Mouse (Mus musculus) stomach, embryonic 15.5 days (tissue): ENCODE measurements around the gene Med4. TPM values are rescaled to one million over a fixed set of nuclear protein-coding genes. Genes with fewer than 3 reads are reported as not detected.

ENCODE experiments used
- ATAC-seq: fragments of 200-750 bp; cut with Nextera tagmentation; 2 replicates; pipeline ENCODE4 v1.8.0; 2017; ENCODE audit warnings: low read depth, moderate number of reproducible peaks, moderate TSS enrichment; ENCODE audit not compliant: insufficient read depth, low FRiP score
- H3K27ac ChIP-seq: fragments of 300-500 bp; sonication (generic); 2 replicates; pipeline ENCODE4 v1.5.1; 2015; ENCODE audit warnings: mild to moderate bottlenecking, inconsistent platforms
- H3K27me3 ChIP-seq: fragments of 300-500 bp; sonication (generic); replicated peaks from 2 replicates; pipeline ENCODE4 v1.6.1; 2015; ENCODE audit warnings: inconsistent platforms
- H3K36me3 ChIP-seq: fragments of 300-500 bp; sonication (generic); 2 replicates; pipeline ENCODE4 v1.6.1; 2015; ENCODE audit warnings: inconsistent platforms
- H3K4me1 ChIP-seq: fragments of 300-500 bp; sonication (generic); 2 replicates; pipeline ENCODE4 v1.6.1; 2015; ENCODE audit warnings: inconsistent platforms
- H3K4me2 ChIP-seq: fragments of 300-500 bp; sonication (generic); 2 replicates; pipeline ENCODE4 v1.6.1; 2015; ENCODE audit warnings: mild to moderate bottlenecking, inconsistent platforms
- H3K4me3 ChIP-seq: fragments of 300-500 bp; sonication (generic); replicated peaks from 2 replicates; pipeline ENCODE4 v1.5.1; 2015; ENCODE audit warnings: inconsistent platforms
- H3K9ac ChIP-seq: fragments of 300-500 bp; sonication (generic); 2 replicates; pipeline ENCODE4 v1.6.1; 2015; ENCODE audit warnings: inconsistent platforms
- H3K9me3 ChIP-seq: fragments of 300-500 bp; sonication (generic); 2 replicates; pipeline ENCODE4 v1.6.1; 2016; ENCODE audit warnings: inconsistent platforms
- WGBS: fragments of 180-500 bp; shearing (Covaris S2); methylation state at CpG from one replicate; pipeline ENCODE4 v1.1.7; 2015; 5-methylcytosine and 5-hydroxymethylcytosine counted together
- polyA plus RNA-seq: library from polyadenylated mRNA; unstranded; fragments of >200 nt; fragmentation: Nextera tagmentation; extraction: Ambion mirVana; gene quantifications from 2 replicates; pipeline ENCODE4 v1.2.1, GENCODE M21; 2015

Gene Med4
- polyA plus RNA-seq, 1 experiment from 2014 or later = 70.9 TPM

- Histone ChIP-seq H3K4me1 (peaks cover 6% of the 10 kb centered on the region; the same call in 1 of the 2 replicates), H3K9ac (no peak overlapping the region), H3K9me3 (no peaks in the 10 kb centered on the region), H3K27ac (no peak overlapping the region), H3K36me3 (no peaks in the 10 kb centered on the region), H3K4me3 (no peak overlapping the region), H3K4me2 (no peak overlapping the region), H3K27me3 (no peaks in the 10 kb centered on the region)
- no peak for ATAC-seq
- WGBS = 89% methylated on average over 10 of the region's 10 CpGs
Observed at GRCm38 (mm10) chr14:73477077-73477476, 32.7 kb upstream of the Med4 start.

DNA sequence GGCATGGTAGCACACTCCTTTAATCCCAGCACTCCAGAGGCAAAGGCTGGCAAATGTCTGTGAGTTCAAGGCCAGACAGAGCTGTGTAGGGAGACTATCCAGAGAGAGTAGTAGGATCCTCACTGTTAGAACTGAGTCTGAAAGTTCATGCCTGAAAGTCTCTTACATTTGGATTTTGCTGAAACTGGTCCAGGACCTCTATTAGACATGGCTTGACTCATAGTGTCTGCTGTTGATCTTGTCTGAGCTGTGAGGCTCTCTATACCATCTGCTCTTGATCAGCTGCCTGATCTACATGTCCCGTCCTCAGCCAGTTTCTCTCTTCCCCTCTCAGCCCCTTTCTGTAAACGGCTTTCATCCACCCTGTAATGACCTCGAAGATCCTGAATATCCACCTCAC lies 31.5 kb upstream of the Med4 start:
- ATAC-seq = no peak
- Histone ChIP-seq H3K27me3 (no peaks in the 10 kb centered on the region), H3K27ac (no peak overlapping the region), H3K4me3 (no peak overlapping the region), H3K4me1 (peaks cover 6% of the 10 kb centered on the region; the same call in 1 of the 2 replicates), H3K9me3 (no peaks in the 10 kb centered on the region), H3K36me3 (no peaks in the 10 kb centered on the region), H3K4me2 (no peak overlapping the region), H3K9ac (no peak overlapping the region)
- 74% methylated on average over 3 of the region's 3 CpGs for WGBS

- WGBS = 63% methylated on average over 1 of the region's 1 CpGs
- Histone ChIP-seq H3K27me3 (no peaks in the 10 kb centered on the region), H3K4me3 (no peak overlapping the region)
Observed at GRCm38 (mm10) chr14:73479771-73480170, 30.1 kb upstream of the Med4 start.

DNA sequence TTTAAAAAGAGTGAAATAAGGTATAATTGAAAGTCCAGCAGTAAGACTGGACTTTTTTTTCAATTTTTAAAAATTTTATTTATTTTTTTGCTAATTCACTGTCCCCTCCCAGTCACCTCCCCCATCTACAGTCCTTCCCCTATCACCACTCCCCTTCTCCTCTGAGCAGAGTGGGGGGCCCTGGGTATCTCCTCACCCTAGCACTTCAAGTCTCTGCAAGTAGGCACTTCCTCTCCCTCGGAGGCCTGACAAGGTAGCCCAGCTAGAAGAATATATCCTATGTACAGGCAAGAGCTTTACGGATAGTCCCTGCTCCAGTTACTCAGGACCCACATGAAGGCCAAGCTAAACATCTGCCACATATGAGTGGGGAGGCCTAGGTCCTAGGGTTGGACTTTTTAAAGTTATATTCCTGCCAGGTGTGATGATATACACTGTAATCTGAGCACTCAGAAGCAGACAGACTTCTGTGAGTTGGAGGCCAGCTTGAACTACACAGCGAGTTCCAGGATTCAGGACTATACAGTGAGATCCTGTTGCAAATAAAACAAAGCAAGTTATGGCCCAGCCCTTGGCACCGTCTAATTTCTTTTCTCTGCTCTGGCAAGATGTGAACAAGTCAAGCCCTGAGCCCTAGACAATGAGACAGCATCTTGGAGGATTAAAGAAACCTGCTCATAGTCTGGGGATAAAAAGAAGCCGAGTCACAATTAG lies 26.2 kb upstream of the Med4 start:
- H3K9me3 ChIP-seq = no peaks in the 10 kb centered on the region
- ATAC-seq = 0 out of 2 replicates have a peak, but pooled peaks have one; percentile 14
- no peaks in the 10 kb centered on the region for H3K4me1 ChIP-seq
- H3K27ac ChIP-seq = no peak overlapping the region; the same call in 1 of the 2 replicates
- no peak overlapping the region for H3K4me3 ChIP-seq
- WGBS = 69% methylated on average over 5 of the region's 5 CpGs
- H3K4me2 ChIP-seq = no peak overlapping the region
- no peaks in the 10 kb centered on the region for H3K27me3 ChIP-seq
- H3K9ac ChIP-seq = no peak overlapping the region
- H3K36me3 ChIP-seq = no peaks in the 10 kb centered on the region

More at GRCm38 (mm10) chr14:73479771-73480170, 30.1 kb upstream of the Med4 start:
- no peaks in the 10 kb centered on the region for H3K36me3 ChIP-seq
- no peak overlapping the region for H3K4me2 ChIP-seq
- H3K4me1 ChIP-seq = no peaks in the 10 kb centered on the region
- H3K9ac ChIP-seq = no peak overlapping the region
- no peaks in the 10 kb centered on the region for H3K9me3 ChIP-seq
- no peak for ATAC-seq
- no peak overlapping the region for H3K27ac ChIP-seq

DNA sequence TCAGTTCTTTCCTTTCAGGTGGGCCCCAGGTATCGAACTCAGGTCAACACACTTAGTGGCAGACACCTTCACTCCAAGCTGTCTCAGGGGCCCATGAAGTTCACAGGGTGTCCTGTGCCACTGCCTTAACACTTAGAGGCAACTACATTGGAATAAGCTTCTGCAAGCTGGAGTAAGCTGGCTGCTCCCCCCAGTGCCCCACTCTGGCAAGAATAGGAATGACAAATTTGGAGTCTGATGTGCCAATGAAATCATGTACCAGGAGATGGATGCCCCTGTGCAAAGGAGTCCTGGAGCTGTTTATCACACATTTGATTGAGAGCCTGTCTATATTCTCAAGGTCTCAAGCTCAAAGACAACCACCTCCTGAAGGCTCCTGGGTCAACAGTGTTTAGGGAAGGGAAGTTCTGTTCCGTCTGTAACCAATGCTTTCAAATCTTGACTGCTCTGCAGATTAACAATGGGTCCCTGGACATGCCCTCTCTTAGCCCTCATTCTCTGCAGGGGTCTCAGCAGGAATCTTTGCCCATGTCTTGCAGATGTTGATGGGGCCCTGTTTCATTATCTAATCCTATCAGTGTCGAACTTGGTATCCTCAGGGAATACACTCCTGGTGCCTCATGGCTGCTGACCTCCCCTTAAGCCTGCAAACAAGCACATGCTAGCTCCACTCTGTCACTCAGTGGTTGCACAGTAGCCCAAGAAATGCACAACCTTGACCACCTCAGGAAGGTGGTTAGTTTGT lies 25.3 kb upstream of the Med4 start:
- ATAC-seq = no peak
- WGBS = 62% methylated on average over 3 of the region's 3 CpGs
- Histone ChIP-seq H3K9ac (no peak overlapping the region), H3K4me1 (no peaks in the 10 kb centered on the region), H3K36me3 (no peaks in the 10 kb centered on the region), H3K27me3 (no peaks in the 10 kb centered on the region), H3K9me3 (no peaks in the 10 kb centered on the region), H3K4me2 (no peak overlapping the region), H3K27ac (no peak overlapping the region), H3K4me3 (no peak overlapping the region)

- 71% methylated on average over 5 of the region's 5 CpGs for WGBS
- H3K27ac ChIP-seq = no peak overlapping the region
- ATAC-seq = no peak
Observed at GRCm38 (mm10) chr14:73486641-73487040, 23.2 kb upstream of the Med4 start.

GRCm38 (mm10) chr14:73493356-73493755 lies 16.5 kb upstream of the Med4 start:
- H3K4me2 ChIP-seq = no peak overlapping the region
- no peaks in the 10 kb centered on the region for H3K27me3 ChIP-seq
- 89% methylated on average over 6 of the region's 6 CpGs for WGBS
- no peak overlapping the region for H3K27ac ChIP-seq
- no peaks in the 10 kb centered on the region for H3K9me3 ChIP-seq
- H3K9ac ChIP-seq = no peak overlapping the region
- no peak overlapping the region for H3K4me3 ChIP-seq
- no peaks in the 10 kb centered on the region for H3K36me3 ChIP-seq
- ATAC-seq = no peak
- H3K4me1 ChIP-seq = no peaks in the 10 kb centered on the region

More at GRCm38 (mm10) chr14:73486641-73487040, 23.2 kb upstream of the Med4 start:
- Histone ChIP-seq H3K4me2 (no peak overlapping the region), H3K4me1 (no peaks in the 10 kb centered on the region), H3K4me3 (no peak overlapping the region), H3K36me3 (no peaks in the 10 kb centered on the region), H3K9ac (no peak overlapping the region), H3K27me3 (no peaks in the 10 kb centered on the region), H3K9me3 (no peaks in the 10 kb centered on the region)

DNA sequence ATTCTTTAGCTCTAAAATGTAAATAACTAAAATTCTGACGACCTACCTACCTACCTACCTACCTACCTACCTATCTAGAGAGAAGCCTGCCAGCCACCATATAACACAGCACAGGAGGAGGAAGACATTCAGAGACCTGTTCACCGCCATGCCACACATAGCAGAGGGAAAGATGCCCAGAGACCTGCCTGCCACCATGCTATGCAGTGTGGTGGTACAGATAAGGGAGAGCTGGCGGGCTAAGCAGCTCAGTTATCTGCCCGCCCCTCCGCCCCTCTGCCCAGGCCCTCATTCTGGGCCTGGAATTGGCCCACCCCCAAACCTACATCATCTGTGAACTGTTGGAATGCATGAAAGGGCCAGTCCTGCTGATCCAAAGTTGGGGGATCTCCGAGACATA lies 15.7 kb upstream of the Med4 start:
- ATAC-seq = no peak
- H3K36me3 ChIP-seq = no peaks in the 10 kb centered on the region
- H3K9ac ChIP-seq = no peak overlapping the region
- 73% methylated on average over 6 of the region's 6 CpGs for WGBS
- no peak overlapping the region for H3K27ac ChIP-seq
- H3K4me2 ChIP-seq = no peak overlapping the region
- no peak overlapping the region for H3K4me3 ChIP-seq
- H3K9me3 ChIP-seq = no peaks in the 10 kb centered on the region
- no peaks in the 10 kb centered on the region for H3K27me3 ChIP-seq
- no peaks in the 10 kb centered on the region for H3K4me1 ChIP-seq

GRCm38 (mm10) chr14:73495753-73496152 lies 14.1 kb upstream of the Med4 start:
- H3K27ac ChIP-seq = no peak overlapping the region
- no peaks in the 10 kb centered on the region for H3K9me3 ChIP-seq
- ATAC-seq = no peak
- no peaks in the 10 kb centered on the region for H3K27me3 ChIP-seq
- 72% methylated on average over 7 of the region's 7 CpGs for WGBS
- H3K4me2 ChIP-seq = no peak overlapping the region
- no peaks in the 10 kb centered on the region for H3K36me3 ChIP-seq
- H3K4me3 ChIP-seq = no peak overlapping the region
- H3K9ac ChIP-seq = no peak overlapping the region
- no peaks in the 10 kb centered on the region for H3K4me1 ChIP-seq

- no peak for ATAC-seq
- no peak overlapping the region for H3K4me2 ChIP-seq
- H3K27me3 ChIP-seq = no peaks in the 10 kb centered on the region
- H3K4me1 ChIP-seq = 0 out of 2 replicates have a peak, but pooled peaks cover 3% of the 10 kb centered on the region
- 86% methylated on average over 9 of the region's 9 CpGs for WGBS
- H3K9me3 ChIP-seq = no peaks in the 10 kb centered on the region
- no peak overlapping the region for H3K9ac ChIP-seq
- no peak overlapping the region for H3K4me3 ChIP-seq
- no peak overlapping the region for H3K27ac ChIP-seq
- no peaks in the 10 kb centered on the region for H3K36me3 ChIP-seq
Observed at GRCm38 (mm10) chr14:73501283-73501682, 8.5 kb upstream of the Med4 start.

GRCm38 (mm10) chr14:73501721-73502120 lies 8.1 kb upstream of the Med4 start:
- Histone ChIP-seq H3K27me3 (no peaks in the 10 kb centered on the region), H3K4me2 (no peak overlapping the region), H3K9ac (no peak overlapping the region), H3K36me3 (no peaks in the 10 kb centered on the region), H3K4me1 (0 out of 2 replicates have a peak, but pooled peaks cover 3% of the 10 kb centered on the region), H3K4me3 (no peak overlapping the region), H3K27ac (no peak overlapping the region), H3K9me3 (no peaks in the 10 kb centered on the region)
- WGBS = 49% methylated on average over 6 of the region's 6 CpGs
- no peak for ATAC-seq

- 35% methylated on average over 7 of the region's 7 CpGs for WGBS
- H3K27ac ChIP-seq = peak overlapping the region; percentile 6; the same call in 1 of the 2 replicates
- H3K36me3 ChIP-seq = no peaks in the 10 kb centered on the region
- H3K9ac ChIP-seq = no peak overlapping the region
- H3K4me2 ChIP-seq = no peak overlapping the region
- 0 out of 2 replicates have a peak, but pooled peaks cover 3% of the 10 kb centered on the region for H3K4me1 ChIP-seq
- ATAC-seq = no peak
- H3K4me3 ChIP-seq = no peak overlapping the region
- no peaks in the 10 kb centered on the region for H3K9me3 ChIP-seq
- H3K27me3 ChIP-seq = no peaks in the 10 kb centered on the region
Observed at GRCm38 (mm10) chr14:73502591-73503184, 7.1 kb upstream of the Med4 start.
